Mouse (Mus musculus) erythroblast, adult 5-6 weeks (primary cell): ENCODE measurements at regions not wholly inside any gene's neighbourhood (a gene's known extent, or its start where the extent isn't known, plus 50 kb on each side); places are given as distances from the start of the nearest gene placed in this dataset.

Experiments
- ATAC-seq: replicated peaks from 2 replicates; pipeline ENCODE4 v1.8.0; 2016; ENCODE audit warnings: moderate number of reproducible peaks, mild to moderate bottlenecking, moderate TSS enrichment, inconsistent platforms; ENCODE audit not compliant: poor library complexity, low FRiP score, severe bottlenecking

DNA sequence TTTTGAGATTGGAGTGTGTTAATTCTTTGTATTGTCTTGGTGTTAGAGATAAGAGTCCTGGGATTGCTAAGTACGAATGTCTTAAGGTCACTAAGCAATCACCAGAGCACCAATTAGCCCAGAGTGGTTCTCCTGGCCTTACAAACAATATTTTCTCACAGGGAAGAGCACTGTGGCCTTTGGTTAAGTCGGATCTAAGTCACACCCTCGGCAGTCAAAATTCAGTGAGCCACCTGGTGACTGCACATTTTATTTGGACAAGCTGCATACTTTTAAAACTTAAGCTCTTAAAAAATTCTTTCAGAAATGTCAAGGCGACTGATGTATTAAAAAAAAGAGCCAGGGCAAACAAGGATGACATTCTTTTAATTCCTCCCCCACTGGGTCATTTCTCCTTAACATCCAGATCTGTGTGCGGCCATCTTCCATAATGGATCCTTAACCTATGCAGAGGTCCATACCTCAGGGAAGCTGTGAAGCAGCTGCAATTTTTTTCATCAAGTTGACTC, 60.9 kb upstream of the Foxa2 start:
- no peak for ATAC-seq

- ATAC-seq: peak; percentile 57; the same call in 1 of the 2 replicates
These were observed 63.4 kb upstream of the Foxa2 start for GRCm38 (mm10) chr2:148110149-148110548.

DNA sequence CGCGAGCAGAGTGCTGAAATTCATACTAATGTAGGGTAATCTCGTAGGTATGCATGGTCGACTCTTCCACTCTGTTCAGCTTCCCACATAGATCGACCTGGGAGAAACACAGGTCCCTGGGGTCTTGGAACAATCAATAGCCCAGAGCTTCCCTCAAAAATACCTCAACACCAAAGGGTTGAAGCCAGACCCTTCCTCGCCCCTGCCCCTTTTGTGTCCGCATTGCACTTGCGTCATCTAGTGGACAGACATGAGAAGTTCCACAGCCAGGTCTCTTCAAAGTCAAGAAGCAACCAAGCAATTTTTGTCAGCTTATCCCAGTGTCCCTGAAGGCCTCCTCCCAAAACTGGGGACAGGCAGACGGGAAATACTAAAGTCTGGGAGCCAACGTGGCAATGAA, 65.1 kb upstream of the Foxa2 start:
- no peak for ATAC-seq

GRCm38 (mm10) chr2:148113184-148113583, 66.4 kb upstream of the Foxa2 start:
- ATAC-seq: no peak

DNA sequence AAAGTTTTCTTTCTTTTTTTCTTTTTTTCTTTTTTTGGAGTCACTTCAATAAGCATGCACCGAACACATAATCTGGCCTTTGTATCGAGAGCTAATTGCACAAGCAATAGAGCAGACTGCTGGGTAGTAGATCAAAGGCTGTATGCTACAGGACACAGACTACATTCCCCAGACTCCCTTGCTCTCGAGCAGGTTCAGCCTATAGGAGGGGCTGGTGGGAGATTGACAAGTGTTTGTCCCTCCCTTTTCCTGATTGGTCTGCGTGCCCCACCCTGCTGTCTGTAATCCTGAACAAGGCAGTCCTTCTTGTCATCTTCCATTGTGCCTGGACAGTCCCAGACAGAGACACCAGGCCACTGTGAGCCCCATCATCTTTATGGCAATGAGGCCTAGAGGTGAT, 67.8 kb upstream of the Foxa2 start:
- no peak for ATAC-seq

GRCm38 (mm10) chr2:148116033-148116790, 69.4 kb upstream of the Foxa2 start:
- no peak for ATAC-seq

DNA sequence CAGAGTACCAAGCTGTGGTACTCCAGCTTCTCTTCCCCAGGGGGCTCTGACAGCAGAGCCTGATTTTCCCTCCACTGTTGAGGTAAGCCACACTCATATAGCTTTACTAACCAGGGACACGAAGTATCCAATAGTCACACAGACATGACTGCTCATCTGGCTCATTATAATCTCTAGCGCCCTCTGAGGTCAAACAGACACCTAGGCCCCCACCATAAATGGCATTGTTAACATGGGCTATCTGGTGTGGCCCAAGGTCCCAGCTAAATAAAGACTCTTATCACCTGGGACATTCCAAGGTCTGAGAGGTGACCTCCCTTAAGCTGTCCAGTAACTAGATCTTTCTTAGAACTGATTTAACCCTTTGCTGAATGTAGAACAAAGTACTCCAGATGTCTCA, 70.7 kb upstream of the Foxa2 start:
- ATAC-seq: no peak

DNA sequence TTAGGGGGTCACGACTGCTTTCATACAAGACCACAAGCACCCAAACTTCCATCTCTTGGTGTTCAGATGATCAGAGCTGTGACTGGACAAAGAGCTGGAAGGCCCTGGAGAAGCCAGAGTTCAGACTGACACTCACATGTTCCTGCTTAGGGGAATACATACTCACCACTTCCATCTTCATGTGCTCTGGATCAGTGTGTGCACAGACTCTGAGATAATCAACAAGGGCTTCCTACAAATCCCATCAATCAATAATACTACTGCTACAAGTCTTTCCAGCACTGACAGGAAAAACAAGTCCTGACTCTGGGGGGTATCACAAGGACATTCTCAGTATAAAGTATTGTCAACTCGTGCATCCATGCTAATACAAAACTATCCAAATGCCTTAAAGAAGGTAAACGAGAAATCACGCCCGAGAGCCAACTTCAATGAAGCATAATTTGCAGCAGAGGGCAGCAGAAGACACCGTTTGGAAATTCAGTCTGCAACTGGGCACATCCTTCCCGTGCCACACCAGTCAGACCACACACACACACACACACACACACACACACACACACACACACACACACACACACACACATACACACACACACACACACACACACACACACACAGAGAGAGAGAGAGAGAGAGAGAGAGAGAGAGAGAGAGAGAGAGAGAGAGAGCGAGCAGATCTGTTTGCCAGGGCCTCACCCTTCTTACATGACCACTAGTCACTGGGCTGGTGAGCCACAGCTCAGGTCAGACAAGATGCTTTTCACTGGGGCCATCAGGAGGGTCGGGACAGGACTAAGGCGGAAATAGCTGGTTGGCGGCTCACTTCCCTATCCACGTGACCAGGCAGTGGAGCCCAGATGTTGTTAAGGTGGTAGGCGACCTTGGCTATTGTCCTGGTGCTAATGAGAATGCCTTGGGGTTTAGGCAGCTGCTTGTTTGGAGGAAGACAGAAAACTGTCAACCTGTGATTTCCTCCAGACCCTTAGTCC, 75.4 kb upstream of the Foxa2 start:
- no peak for ATAC-seq

DNA sequence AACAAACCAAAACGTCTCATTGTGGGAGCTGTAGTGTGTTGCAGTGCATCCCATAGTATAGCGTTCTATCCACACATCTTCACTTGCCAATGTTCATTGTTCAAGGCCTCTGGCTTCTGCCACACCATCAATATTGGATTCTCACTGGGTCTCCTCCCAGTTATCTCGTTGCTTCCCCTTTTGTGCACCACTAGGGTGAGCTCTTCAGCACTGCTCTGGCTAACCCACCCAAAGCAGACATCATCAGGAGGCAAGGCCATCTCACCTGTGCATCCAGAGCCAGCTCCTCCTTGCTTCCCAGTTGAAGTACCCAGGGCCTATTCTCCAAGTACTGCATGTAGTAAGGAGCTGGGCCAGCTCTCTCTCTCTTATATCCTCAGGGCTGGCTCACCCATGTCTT, 77.0 kb upstream of the Foxa2 start:
- no peak for ATAC-seq

DNA sequence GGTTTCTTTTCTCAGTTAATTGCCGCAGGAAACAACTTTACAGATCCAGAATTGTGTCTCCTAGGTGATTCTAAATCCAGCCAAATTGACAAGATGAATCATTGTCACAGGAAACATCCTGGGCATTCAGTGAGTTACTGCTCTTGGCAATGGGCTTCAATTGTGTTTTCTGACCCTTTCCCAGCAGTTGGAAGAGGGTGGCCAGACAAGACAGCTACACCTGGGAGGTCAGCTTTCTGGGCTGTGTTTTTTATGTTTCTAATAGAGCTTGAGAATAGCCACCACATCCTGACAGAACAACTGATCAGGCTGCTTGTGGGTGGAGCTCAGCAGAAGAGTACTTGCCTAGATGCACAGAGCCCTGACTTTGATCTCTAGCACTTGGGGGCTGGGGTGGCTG, 87.0 kb upstream of the Foxa2 start:
- ATAC-seq: no peak

- ATAC-seq: no peak
These were observed 95.2 kb upstream of the Foxa2 start for GRCm38 (mm10) chr2:148141936-148142335.

- ATAC-seq: no peak
These were observed 98.0 kb upstream of the Foxa2 start for GRCm38 (mm10) chr2:148144816-148145215.

DNA sequence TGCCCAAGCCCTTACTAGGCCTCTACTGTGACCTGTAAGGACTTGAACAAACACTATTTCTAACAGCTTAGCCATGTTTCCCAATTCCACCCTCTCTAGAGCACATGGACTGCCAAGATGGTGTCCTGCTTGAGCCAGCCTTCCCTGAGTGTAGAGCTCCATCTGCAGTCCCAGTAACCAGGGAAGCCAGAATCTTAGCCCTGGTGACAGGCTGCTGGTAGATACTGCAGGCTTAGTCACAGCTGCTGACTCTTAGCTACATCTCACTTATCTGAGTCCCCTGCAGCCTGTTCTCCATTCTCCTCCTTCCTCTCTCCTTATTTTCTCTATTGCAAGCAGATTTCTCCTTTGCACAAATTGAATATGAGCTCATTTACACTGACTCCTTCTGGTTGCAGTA, 101.5 kb upstream of the Foxa2 start:
- ATAC-seq: no peak

DNA sequence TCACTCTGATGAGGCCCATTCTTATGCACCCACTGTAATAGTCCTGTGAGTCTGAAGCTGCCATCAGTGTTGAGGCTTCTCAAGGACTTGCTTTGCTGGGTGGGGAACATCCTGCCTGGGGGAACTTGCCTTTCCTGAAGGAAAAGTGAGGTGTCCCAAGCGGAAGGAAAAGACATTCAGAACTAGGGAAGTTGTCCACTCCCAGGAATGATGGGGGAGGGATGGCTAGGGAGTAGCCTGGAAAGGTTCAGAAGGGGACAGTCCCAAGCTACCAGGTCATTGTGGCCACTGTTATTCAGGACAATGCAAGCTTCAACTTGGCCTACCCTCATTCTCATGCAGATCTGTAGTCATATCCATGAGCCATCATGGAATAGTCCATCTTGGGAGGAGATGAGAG, 102.7 kb upstream of the Foxa2 start:
- no peak for ATAC-seq

GRCm38 (mm10) chr2:148153513-148154271, 106.9 kb upstream of the Foxa2 start:
- ATAC-seq: no peak

- no peak for ATAC-seq
These were observed 109.4 kb upstream of the Foxa2 start for GRCm38 (mm10) chr2:148156122-148156521.

DNA sequence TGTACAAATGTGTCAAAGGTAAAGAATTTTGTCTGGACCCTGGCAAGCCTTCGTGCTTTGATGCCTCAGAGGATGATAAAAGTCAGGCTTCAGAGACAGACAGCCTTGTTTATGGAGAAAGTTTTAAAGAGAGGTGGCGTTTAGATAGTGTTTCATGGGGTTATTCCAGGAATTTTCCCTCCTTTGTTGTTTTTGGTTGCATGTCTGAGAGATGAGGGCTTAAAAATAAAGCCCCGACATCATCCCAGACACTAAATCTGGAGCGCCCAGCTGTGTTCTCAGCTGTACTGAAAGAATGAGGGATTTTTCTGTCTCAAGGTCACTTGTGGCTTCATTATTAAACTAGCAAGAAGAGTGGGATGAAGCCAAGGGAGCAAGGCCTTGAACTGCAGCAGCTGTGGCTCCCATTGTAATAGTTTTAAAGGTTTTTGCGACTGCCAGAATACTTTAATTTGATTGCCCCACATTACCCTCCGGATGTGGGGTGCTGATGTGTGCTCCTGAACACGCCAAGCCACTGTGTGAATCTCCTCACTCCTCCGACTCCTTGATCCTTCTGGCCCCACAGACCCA, 112.3 kb upstream of the Foxa2 start:
- ATAC-seq: no peak

- no peak for ATAC-seq
These were observed 114.2 kb upstream of the Foxa2 start for GRCm38 (mm10) chr2:148160997-148161396.

DNA sequence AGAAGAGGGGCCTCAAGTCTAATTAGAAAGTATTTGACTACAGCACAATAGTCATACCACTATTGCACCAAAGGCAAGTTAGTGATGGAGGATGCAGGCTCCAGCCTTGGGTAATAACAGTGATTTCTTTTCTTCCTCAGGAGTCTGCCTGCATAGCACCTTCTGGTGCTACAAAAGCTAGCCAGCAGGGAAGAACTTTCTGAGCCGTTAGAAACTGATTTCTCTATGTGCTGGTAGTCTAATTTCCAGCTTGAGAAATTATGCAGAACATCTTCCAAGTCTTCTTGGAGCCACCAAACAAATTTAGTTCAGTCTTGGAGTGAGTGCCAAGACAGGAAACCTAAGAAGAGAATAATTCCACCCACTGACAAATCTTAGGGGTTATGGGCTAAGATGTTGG, 115.2 kb upstream of the Foxa2 start:
- no peak for ATAC-seq

DNA sequence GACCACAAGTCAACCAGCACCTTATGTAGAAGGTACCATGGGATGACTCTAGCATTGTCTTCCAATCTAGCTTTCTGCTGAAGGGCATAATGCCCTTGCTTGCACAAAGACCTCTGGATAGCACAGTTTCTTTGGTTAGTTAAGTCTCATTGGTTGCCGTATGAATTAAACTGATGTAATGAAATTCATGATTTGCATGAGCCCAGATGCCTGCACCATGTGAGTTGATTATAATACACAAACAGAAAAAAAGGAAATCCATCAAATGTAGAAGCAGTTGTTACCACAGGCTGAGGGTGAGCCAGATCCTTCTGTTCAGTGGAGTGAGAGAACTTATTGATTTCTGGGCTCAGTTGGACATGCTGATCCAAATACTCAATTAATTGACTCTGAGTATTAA, 115.8 kb upstream of the Foxa2 start:
- no peak for ATAC-seq
